Mouse (Mus musculus): ENCODE results near the gene Asb8.

Asb8 gene

GRCm38 (mm10) chr15:98154631-98155030 is 10.8 kb downstream of the Asb8 start:
- no peak for DNase-seq

- no peak for DNase-seq
These were observed 11.3 kb downstream of the Asb8 start for GRCm38 (mm10) chr15:98154146-98154545.

- DNase-seq = no peak
These were observed 11.8 kb downstream of the Asb8 start for GRCm38 (mm10) chr15:98153625-98154024.

GRCm38 (mm10) chr15:98152916-98153315 is 12.5 kb downstream of the Asb8 start:
- no peak for DNase-seq

GRCm38 (mm10) chr15:98149166-98149602 is 16.2 kb downstream of the Asb8 start:
- DNase-seq = no peak

- DNase-seq = no peak
These were observed 17.1 kb downstream of the Asb8 start for GRCm38 (mm10) chr15:98148356-98148755.

- peak; percentile 90 for DNase-seq
These were observed 19.8 kb downstream of the Asb8 start for GRCm38 (mm10) chr15:98145559-98146181.

- DNase-seq = no peak
These were observed 20.4 kb downstream of the Asb8 start for GRCm38 (mm10) chr15:98144861-98145507.

- DNase-seq = no peak
These were observed 22.9 kb downstream of the Asb8 start for GRCm38 (mm10) chr15:98142515-98142914.

GRCm38 (mm10) chr15:98140809-98141208 is 24.6 kb downstream of the Asb8 start:
- no peak for DNase-seq

- no peak for DNase-seq
These were observed 25.7 kb downstream of the Asb8 start for GRCm38 (mm10) chr15:98139763-98140162.

- no peak for DNase-seq
These were observed 28.6 kb downstream of the Asb8 start for GRCm38 (mm10) chr15:98136871-98137270.

- no peak for DNase-seq
These were observed 29.8 kb downstream of the Asb8 start for GRCm38 (mm10) chr15:98135671-98136070.

GRCm38 (mm10) chr15:98134666-98135065 is 30.8 kb downstream of the Asb8 start:
- no peak for DNase-seq

- DNase-seq = no peak
These were observed 31.4 kb downstream of the Asb8 start for GRCm38 (mm10) chr15:98134034-98134433.

- no peak for DNase-seq
These were observed 32.0 kb downstream of the Asb8 start for GRCm38 (mm10) chr15:98133471-98133870.

- DNase-seq = no peak
These were observed 33.3 kb downstream of the Asb8 start for GRCm38 (mm10) chr15:98131942-98132655.

GRCm38 (mm10) chr15:98131451-98131850 is 34.0 kb downstream of the Asb8 start:
- DNase-seq = no peak

- no peak for DNase-seq
These were observed 34.4 kb downstream of the Asb8 start for GRCm38 (mm10) chr15:98131001-98131400.

GRCm38 (mm10) chr15:98120831-98121230 is 44.6 kb downstream of the Asb8 start:
- no peak for DNase-seq

- DNase-seq = no peak
These were observed 46.1 kb downstream of the Asb8 start for GRCm38 (mm10) chr15:98119363-98119762.

- DNase-seq = no peak
These were observed 49.1 kb downstream of the Asb8 start for GRCm38 (mm10) chr15:98116287-98116686.

GRCm38 (mm10) chr15:98115779-98116163 is 49.7 kb downstream of the Asb8 start:
- no peak for DNase-seq

All from kidney, adult 11 months (tissue).